Mouse (Mus musculus) hindbrain, embryonic 13.5 days (tissue): ENCODE data around the gene Trhde. TPM values are rescaled to one million over a fixed set of nuclear protein-coding genes. Genes with fewer than 3 reads are reported as not detected.

Source experiments
- ATAC-seq: fragments of 200-750 bp; cut with Nextera tagmentation; 2 replicates; pipeline ENCODE4 v1.8.0; 2017; ENCODE audit warnings: moderate TSS enrichment; ENCODE audit not compliant: low FRiP score
- H3K27ac ChIP-seq: fragments of 300-500 bp; sonication (generic); 2 replicates; pipeline ENCODE4 v1.5.1; 2015; ENCODE audit warnings: inconsistent platforms, mild to moderate bottlenecking, moderate library complexity
- H3K27me3 ChIP-seq: fragments of 300-500 bp; sonication (generic); 2 replicates; pipeline ENCODE4 v1.6.1; 2015; ENCODE audit warnings: mild to moderate bottlenecking, inconsistent platforms
- H3K36me3 ChIP-seq: fragments of 300-500 bp; sonication (generic); 2 replicates; pipeline ENCODE4 v1.6.1; 2015; ENCODE audit warnings: mild to moderate bottlenecking, inconsistent platforms
- H3K4me1 ChIP-seq: fragments of 300-500 bp; sonication (generic); replicated peaks from 2 replicates; pipeline ENCODE4 v1.6.1; 2015; ENCODE audit warnings: inconsistent platforms
- H3K4me2 ChIP-seq: fragments of 300-500 bp; sonication (generic); 2 replicates; pipeline ENCODE4 v1.6.1; 2015; ENCODE audit warnings: inconsistent platforms, mild to moderate bottlenecking, moderate library complexity
- H3K4me3 ChIP-seq: fragments of 300-500 bp; sonication (generic); 2 replicates; pipeline ENCODE4 v1.5.1; 2015; ENCODE audit warnings: mild to moderate bottlenecking, inconsistent platforms
- H3K9ac ChIP-seq: fragments of 300-500 bp; sonication (generic); 2 replicates; pipeline ENCODE4 v1.6.1; 2015; ENCODE audit warnings: mild to moderate bottlenecking, inconsistent platforms
- H3K9me3 ChIP-seq: fragments of 300-500 bp; sonication (generic); 2 replicates; pipeline ENCODE4 v1.6.1; 2016; ENCODE audit warnings: inconsistent platforms
- WGBS: fragments of 180-500 bp; shearing (Covaris S2); methylation state at CpG from one replicate; pipeline ENCODE4 v1.1.7; 2015; 5-methylcytosine and 5-hydroxymethylcytosine counted together
- polyA plus RNA-seq: library from polyadenylated mRNA; unstranded; fragments of >200 nt; fragmentation: Nextera tagmentation; extraction: Ambion mirVana; gene quantifications from 2 replicates; pipeline ENCODE4 v1.2.1, GENCODE M21; 2015

Gene Trhde
- polyA plus RNA-seq, 1 experiment from 2014 or later, result 4.6 TPM

GRCm38 (mm10) chr10:114701791-114702190 is 100.3 kb downstream of the Trhde start:
- Histone ChIP-seq H3K9ac (no peak overlapping the region), H3K4me2 (no peak overlapping the region), H3K27ac (no peak overlapping the region), H3K27me3 (no peaks in the 10 kb centered on the region), H3K36me3 (no peaks in the 10 kb centered on the region), H3K9me3 (no peaks in the 10 kb centered on the region), H3K4me3 (no peak overlapping the region), H3K4me1 (no peaks in the 10 kb centered on the region)
- no peak for ATAC-seq

- Histone ChIP-seq H3K9ac (no peak overlapping the region), H3K4me3 (no peak overlapping the region), H3K9me3 (no peaks in the 10 kb centered on the region), H3K27ac (no peak overlapping the region), H3K4me2 (no peak overlapping the region), H3K36me3 (no peaks in the 10 kb centered on the region), H3K27me3 (0 out of 2 replicates have a peak, but pooled peaks cover 3% of the 10 kb centered on the region), H3K4me1 (no peaks in the 10 kb centered on the region)
- 61% methylated on average over 6 of the region's 6 CpGs for WGBS
- no peak for ATAC-seq
These were observed 130.2 kb downstream of the Trhde start for GRCm38 (mm10) chr10:114671791-114672415.

- Histone ChIP-seq H3K9ac (no peak overlapping the region), H3K4me2 (no peak overlapping the region), H3K4me1 (no peaks in the 10 kb centered on the region), H3K27me3 (no peaks in the 10 kb centered on the region), H3K9me3 (no peaks in the 10 kb centered on the region), H3K36me3 (no peaks in the 10 kb centered on the region), H3K4me3 (no peak overlapping the region), H3K27ac (no peak overlapping the region)
- no peak for ATAC-seq
- WGBS, result 91% methylated on average over 3 of the region's 3 CpGs
These were observed 209.1 kb downstream of the Trhde start for GRCm38 (mm10) chr10:114593046-114593445.

- 78% methylated on average over 2 of the region's 2 CpGs for WGBS
- Histone ChIP-seq H3K9me3 (no peaks in the 10 kb centered on the region), H3K27ac (no peak overlapping the region), H3K4me1 (no peaks in the 10 kb centered on the region), H3K4me3 (no peak overlapping the region), H3K4me2 (no peak overlapping the region), H3K9ac (no peak overlapping the region), H3K36me3 (no peaks in the 10 kb centered on the region), H3K27me3 (no peaks in the 10 kb centered on the region)
- no peak for ATAC-seq
These were observed 223.2 kb downstream of the Trhde start for GRCm38 (mm10) chr10:114578926-114579325.

- Histone ChIP-seq H3K36me3 (no peaks in the 10 kb centered on the region), H3K27me3 (no peaks in the 10 kb centered on the region), H3K4me3 (no peak overlapping the region), H3K4me1 (no peaks in the 10 kb centered on the region), H3K27ac (no peak overlapping the region), H3K4me2 (no peak overlapping the region), H3K9me3 (no peaks in the 10 kb centered on the region), H3K9ac (no peak overlapping the region)
- WGBS, result 90% methylated on average over 1 of the region's 1 CpGs
- ATAC-seq, result no peak
These were observed 234.2 kb downstream of the Trhde start for GRCm38 (mm10) chr10:114567891-114568290.

- H3K9me3 ChIP-seq, result no peaks in the 10 kb centered on the region
- no peaks in the 10 kb centered on the region for H3K4me1 ChIP-seq
- H3K27ac ChIP-seq, result no peak overlapping the region
- H3K4me3 ChIP-seq, result no peak overlapping the region
- no peaks in the 10 kb centered on the region for H3K36me3 ChIP-seq
- no peaks in the 10 kb centered on the region for H3K27me3 ChIP-seq
- H3K9ac ChIP-seq, result no peak overlapping the region
- H3K4me2 ChIP-seq, result no peak overlapping the region
- 95% methylated on average over 1 of the region's 1 CpGs for WGBS
- no peak for ATAC-seq
These were observed 292.9 kb downstream of the Trhde start for GRCm38 (mm10) chr10:114509186-114509585.

- H3K9ac ChIP-seq, result no peak overlapping the region
- no peaks in the 10 kb centered on the region for H3K9me3 ChIP-seq
- H3K27me3 ChIP-seq, result no peaks in the 10 kb centered on the region
- 74% methylated on average over 4 of the region's 4 CpGs for WGBS
- ATAC-seq, result no peak
- H3K4me1 ChIP-seq, result no peaks in the 10 kb centered on the region
- H3K36me3 ChIP-seq, result no peaks in the 10 kb centered on the region
- H3K4me3 ChIP-seq, result no peak overlapping the region
- H3K27ac ChIP-seq, result no peak overlapping the region
- H3K4me2 ChIP-seq, result no peak overlapping the region
These were observed 313.3 kb downstream of the Trhde start for GRCm38 (mm10) chr10:114488806-114489205.

- Histone ChIP-seq H3K9ac (no peak overlapping the region), H3K27ac (no peak overlapping the region), H3K36me3 (no peaks in the 10 kb centered on the region), H3K4me3 (no peak overlapping the region), H3K4me2 (no peak overlapping the region), H3K4me1 (no peaks in the 10 kb centered on the region), H3K27me3 (no peaks in the 10 kb centered on the region), H3K9me3 (no peaks in the 10 kb centered on the region)
- no peak for ATAC-seq
- WGBS, result 73% methylated on average over 3 of the region's 3 CpGs
These were observed 346.5 kb downstream of the Trhde start for GRCm38 (mm10) chr10:114455591-114455990.

GRCm38 (mm10) chr10:114448116-114448515 is 354.0 kb downstream of the Trhde start:
- no peaks in the 10 kb centered on the region for H3K4me1 ChIP-seq
- no peak for ATAC-seq
- H3K4me2 ChIP-seq, result no peak overlapping the region
- no peak overlapping the region for H3K27ac ChIP-seq
- no peaks in the 10 kb centered on the region for H3K36me3 ChIP-seq
- no peaks in the 10 kb centered on the region for H3K27me3 ChIP-seq
- H3K9ac ChIP-seq, result no peak overlapping the region
- 64% methylated on average over 6 of the region's 6 CpGs for WGBS
- no peaks in the 10 kb centered on the region for H3K9me3 ChIP-seq
- no peak overlapping the region for H3K4me3 ChIP-seq

GRCm38 (mm10) chr10:114418956-114419530 is 383.1 kb downstream of the Trhde start:
- WGBS, result 71% methylated on average over 3 of the region's 3 CpGs
- Histone ChIP-seq H3K36me3 (no peaks in the 10 kb centered on the region), H3K4me1 (no peaks in the 10 kb centered on the region), H3K27ac (no peak overlapping the region), H3K9ac (no peak overlapping the region), H3K4me2 (no peak overlapping the region), H3K27me3 (no peaks in the 10 kb centered on the region), H3K9me3 (no peaks in the 10 kb centered on the region), H3K4me3 (no peak overlapping the region)
- ATAC-seq, result no peak

GRCm38 (mm10) chr10:114415717-114416116 is 386.4 kb downstream of the Trhde start:
- Histone ChIP-seq H3K4me1 (no peaks in the 10 kb centered on the region), H3K27me3 (no peaks in the 10 kb centered on the region), H3K36me3 (no peaks in the 10 kb centered on the region), H3K9ac (no peak overlapping the region), H3K27ac (no peak overlapping the region), H3K4me3 (no peak overlapping the region), H3K9me3 (no peaks in the 10 kb centered on the region), H3K4me2 (no peak overlapping the region)
- WGBS, result 87% methylated on average over 2 of the region's 2 CpGs
- ATAC-seq, result no peak

- H3K27ac ChIP-seq, result no peak overlapping the region
- H3K4me3 ChIP-seq, result no peak overlapping the region
- peak; percentile 59; the same call in 1 of the 2 replicates for ATAC-seq
- WGBS, result 42% methylated on average over 7 of the region's 7 CpGs
- H3K36me3 ChIP-seq, result no peaks in the 10 kb centered on the region
- no peak overlapping the region for H3K4me2 ChIP-seq
- H3K4me1 ChIP-seq, result no peaks in the 10 kb centered on the region
- no peak overlapping the region for H3K9ac ChIP-seq
- no peaks in the 10 kb centered on the region for H3K9me3 ChIP-seq
- no peaks in the 10 kb centered on the region for H3K27me3 ChIP-seq
These were observed 396.8 kb downstream of the Trhde start for GRCm38 (mm10) chr10:114405260-114405659.

- no peaks in the 10 kb centered on the region for H3K9me3 ChIP-seq
- no peak overlapping the region for H3K4me2 ChIP-seq
- H3K9ac ChIP-seq, result no peak overlapping the region
- no peak for ATAC-seq
- no peak overlapping the region for H3K27ac ChIP-seq
- H3K4me3 ChIP-seq, result no peak overlapping the region
- H3K36me3 ChIP-seq, result no peaks in the 10 kb centered on the region
- 87% methylated on average over 2 of the region's 2 CpGs for WGBS
- no peaks in the 10 kb centered on the region for H3K27me3 ChIP-seq
- H3K4me1 ChIP-seq, result no peaks in the 10 kb centered on the region
These were observed 398.3 kb downstream of the Trhde start for GRCm38 (mm10) chr10:114403795-114404194.
